Mouse (Mus musculus): ENCODE measurements at regions not wholly inside any gene's neighbourhood (a gene's known extent, or its start where the extent isn't known, plus 50 kb on each side); places are given as distances from the start of the nearest gene placed in this dataset.

DNA sequence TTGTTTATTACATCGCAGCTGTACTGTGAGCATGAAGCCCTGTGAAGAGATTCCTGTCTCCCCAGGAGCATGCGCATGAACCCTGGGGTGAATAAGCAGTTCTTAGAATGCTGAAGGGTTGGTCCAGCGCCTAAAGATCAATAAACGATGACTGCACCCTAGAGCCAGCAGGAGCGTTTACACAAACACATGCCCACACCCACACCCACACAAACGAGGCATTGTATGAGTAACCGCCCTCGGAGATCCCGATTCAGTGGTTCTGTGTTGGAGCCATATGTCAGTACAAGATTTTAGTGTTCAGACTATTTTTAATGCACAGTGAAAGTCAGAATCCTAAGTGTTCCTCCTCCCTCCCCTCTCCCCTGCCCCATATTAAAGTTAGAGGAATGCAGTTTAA lies 57.3 kb downstream of the Edn1 start:
- no peak for DNase-seq

DNA sequence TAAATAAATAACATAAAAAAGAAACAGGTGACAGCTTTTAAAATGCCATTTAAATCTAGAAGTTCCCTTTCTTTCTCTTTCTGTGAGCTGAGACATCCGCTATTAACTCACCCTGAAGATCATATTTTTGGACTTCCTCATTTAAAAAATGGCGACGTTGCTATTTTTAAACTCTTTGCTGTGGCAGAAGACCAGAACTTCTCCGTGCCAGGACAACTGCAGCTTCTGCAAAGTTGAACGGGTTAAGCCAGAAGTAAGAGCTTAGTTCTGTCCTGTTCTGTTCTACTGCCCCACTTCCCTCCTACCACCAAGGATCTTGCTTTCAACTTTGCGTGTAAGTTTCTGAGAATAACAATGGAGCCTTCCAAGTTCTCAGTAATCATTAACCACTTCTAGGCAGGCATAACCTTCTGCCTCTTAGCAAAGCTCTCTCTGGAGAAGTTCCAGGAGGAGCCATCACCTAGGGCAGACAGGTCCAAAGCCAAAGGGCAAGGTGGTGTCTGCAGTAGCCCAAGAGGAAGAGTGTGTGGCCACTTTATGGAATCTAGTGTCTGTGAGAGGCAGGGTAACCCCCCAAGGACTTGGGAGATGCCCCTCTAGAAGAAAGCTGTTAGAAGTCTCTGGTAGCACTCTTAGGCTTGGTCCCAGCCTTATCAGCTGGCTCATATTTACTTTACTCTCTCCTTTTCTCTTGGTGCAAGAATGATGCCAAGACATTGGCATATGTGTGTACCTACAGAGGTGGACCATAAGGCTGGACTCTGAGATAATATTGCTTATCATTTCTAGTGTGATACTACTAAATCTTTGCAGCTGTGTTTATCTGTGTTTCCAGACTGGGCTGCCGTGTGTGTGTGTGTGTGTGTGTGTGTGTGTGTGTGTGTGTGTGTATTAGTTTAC lies 66.6 kb downstream of the Edn1 start:
- DNase-seq, result peak; percentile 24

DNA sequence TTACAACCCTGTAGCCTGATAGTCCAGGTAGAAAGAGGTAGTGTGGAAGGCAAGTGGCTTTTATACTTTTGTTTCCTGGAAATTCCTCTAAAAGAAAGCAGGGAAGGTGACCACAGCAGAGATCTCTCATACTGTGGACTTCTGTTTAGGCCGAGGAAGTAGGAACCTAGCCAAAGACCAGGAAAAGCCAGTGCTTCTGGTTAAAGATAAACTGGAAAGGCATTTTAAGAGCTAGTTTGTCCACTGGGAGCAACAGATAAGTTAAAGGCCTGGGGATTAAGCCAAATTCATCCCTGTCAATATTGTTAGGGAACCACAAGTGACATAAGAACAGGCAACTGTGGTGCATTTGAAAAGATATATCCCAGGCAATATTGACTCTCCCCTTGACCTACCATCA lies 68.5 kb downstream of the Edn1 start:
- DNase-seq, result no peak

DNA sequence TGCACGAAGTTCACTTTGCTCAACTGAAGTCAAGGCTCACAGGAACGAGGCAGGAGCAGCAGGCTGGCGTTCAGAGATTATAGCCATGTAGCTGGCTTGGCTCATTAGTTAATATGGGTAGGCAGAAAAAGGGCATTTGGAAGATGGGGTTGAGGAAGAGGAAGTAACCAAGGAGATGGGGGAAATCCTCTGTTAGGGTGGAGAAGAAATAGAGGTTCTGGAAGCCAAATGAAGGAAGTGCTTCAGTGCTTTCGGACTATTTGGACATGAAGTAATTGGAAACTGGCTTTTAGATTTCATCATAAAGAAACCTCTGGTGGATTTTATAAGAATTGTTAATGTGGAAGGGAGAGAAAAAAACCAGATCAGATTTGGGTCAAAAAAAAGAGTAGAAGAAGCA lies 70.9 kb downstream of the Edn1 start:
- DNase-seq, result no peak

DNA sequence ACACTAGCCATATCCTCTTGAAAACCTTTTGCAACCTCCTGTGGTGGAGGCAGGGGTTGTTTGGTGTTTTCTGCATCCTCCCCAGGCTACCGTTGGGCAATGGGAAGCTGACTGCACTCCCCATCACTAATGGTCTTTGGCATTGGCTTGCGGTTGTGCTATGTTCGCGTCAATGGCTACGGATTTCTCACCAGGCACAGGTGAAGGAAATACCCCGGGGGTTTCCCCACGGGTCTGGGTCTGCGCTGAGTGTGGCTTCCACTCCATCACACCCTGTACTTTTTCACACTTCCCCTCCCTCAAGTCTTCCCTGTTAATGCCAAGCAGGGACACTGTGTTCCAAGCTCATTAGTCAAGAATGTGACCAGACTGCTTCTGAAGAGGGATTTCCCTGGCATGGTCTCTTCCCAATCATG lies 72.9 kb downstream of the Edn1 start:
- no peak for DNase-seq

DNA sequence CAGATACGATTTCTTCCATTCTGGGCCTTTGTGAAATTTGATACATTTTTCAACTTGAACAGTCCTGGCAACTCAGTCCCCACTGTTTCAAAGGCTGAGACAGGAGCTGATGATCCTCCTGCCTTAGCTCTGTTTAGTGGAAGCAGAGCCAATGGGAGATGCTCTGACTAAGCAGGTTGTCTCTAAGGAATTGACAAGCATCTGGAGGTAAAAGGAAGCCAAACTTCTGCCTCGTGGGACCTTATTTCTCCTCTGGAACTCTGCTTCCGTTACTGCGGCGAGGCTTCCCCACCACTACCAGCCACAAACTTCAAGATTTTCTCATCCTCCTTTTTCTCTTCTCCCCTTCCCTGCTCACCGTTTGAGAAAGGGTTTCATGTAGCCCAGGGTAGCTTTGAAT lies 78.4 kb downstream of the Edn1 start:
- DNase-seq, result no peak

DNA sequence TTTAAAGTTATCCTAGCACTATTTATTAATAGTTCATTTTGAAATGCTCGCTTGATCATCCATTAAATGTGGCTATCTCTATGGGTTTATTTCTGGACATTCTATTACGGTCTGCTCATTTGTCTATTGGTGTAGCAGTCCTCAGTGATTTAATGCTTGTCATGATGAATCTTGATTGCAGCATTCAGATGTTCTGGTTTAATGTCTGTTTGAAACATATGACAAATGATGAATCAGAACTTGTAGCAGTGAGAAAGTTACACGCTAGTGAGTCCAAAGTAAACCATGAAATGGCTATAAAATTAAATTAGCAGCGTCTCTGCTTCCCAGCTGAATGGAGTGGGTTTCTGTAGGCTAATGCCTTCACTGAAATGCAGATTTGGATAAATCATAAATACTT lies 81.8 kb downstream of the Edn1 start:
- DNase-seq, result no peak

DNA sequence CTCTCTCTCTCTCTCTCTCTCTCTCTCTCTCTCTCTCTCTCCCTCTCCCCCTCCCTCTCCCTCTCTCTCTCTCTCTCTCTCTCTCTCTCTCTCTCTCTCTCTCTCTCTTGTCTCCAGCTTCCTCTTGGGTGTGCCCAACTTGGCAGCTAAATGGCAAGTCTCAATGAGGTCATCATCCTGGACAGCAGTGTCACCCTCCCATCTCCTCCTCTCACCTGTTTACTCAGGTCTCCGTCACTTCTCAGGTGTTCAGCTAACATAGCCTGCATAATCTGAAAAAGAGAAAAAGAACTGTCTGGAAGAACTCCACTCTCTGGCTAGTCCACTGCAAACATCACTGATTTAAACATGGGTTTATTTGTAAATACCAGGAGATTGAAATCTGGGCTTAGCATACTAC lies 89.1 kb downstream of the Edn1 start:
- DNase-seq, result no peak

DNA sequence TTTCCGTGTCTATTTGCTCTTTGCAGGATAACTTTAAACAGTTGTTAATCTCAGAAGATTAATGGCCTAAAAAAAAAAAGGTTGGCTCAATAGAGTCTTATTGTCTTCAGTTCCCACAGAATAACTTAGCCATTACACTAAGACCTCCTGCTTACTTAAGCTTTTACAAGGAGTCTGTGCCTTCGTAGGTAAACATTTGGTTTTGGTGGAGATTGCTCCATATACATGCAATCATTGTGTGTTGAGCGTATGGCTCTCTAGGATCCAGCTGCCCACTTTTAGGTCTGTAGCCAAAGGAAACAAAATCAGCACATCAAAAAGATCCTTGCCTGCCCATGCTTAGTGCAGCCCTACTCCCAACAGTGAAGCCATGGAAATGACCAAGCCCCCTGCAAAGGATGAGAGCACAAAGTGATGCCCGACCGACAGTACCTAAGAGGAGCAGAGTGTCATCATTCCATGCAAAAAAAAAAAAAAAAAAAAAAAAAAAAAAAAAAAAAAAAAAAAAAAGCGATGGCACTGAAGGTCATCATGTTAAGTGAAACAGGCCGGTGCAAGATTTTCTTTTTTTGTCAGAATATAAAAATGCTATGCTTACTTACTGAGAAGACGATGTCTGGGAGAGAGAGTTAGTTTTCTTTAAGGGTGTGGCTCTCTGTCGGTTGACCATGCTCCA lies 90.2 kb downstream of the Edn1 start:
- no peak for DNase-seq

DNA sequence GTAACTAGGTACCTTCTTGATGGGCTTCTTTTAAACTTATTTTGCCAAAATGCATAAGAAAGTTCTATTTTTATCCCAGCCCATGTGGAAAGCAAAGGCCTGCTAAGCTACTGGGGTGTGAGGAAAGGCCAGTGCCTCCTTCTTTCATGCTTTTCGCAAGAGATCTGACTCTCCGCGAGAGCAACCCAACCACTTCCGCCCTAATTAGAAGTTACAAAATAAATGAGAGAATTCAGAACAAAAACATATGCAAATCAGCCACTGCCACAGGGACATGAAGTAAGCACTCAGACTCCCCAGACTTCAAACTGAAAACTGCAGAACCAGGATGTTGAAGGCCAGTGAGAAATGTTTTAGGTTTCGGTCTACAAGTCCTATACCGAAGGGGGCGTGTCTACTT lies 91.4 kb downstream of the Edn1 start:
- DNase-seq, result no peak

DNA sequence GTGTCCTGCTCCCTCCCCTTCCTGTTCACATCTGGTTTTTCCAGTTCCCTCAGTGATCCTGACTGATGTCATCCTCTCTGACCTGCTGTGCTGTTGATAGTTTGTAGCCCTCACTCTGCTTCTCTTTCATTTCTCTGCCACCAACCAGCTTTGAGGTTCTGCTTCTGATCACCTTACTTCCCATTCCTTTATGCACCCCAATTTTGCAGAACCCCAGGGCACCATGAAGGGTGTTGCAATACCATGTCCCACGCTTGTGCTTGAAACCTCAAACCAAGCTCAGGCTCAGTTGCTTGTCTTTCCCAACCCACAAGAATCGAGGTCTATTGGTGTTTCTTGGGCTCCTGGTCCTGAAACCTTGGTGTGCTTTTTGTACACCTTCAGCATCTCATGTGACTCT lies 93.3 kb downstream of the Edn1 start:
- DNase-seq, result no peak

DNA sequence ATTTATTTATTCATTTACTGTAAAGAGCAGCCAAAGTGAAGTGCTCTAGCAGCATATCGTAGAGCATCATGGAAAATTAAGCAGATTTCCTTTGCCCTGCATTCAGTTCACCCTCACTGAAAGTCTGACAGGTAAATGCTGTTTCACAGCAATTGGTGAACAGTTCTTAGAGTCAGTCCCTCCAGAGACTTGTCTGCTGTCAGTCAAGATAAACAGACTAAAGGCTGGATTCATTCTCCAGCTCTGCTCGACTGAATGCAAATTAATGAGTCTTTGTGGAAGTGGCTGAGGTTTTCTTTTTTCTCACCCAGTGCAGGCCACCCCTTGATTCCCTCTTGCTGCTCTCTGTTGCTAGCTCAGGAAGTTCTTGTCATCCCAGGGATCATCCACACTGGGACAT lies 100.2 kb downstream of the Edn1 start:
- DNase-seq, result no peak

DNA sequence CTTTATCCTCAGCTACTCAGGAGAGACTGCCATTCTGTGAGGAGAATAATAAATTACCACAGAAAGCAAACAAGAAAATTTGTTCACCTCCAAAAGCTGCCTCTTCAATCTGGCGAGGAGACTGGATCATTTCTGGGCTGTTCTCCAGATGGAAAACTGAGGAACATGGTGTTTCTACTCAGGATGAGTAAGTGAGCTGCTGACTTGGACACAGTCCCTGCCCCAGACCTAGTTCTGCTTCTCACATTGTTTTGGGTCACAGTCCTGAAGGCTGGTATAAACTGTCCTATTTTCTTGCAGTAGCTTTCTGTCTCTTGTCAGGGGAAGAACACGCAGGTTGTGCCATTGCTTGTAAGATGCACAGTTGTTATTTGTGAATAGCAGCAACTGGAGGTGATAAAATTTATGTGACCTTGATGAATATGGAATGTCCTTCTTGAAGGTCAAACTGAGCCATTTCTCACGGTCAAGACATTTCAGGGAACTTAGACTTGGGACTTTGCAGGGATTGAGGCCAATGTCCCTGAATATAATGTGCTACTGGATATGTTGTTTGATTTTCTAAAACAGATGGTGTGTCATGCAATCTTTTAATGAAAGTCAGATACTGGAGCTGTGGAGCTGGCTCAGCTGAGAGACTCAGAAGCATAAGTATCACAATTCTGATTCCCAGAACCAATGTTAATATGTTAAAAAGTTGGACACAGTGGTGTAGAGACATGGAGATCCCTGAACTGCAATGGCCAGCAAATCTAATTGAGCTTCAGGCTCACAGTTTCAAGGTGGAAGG lies 102.2 kb downstream of the Edn1 start:
- DNase-seq, result peak; percentile 52

DNA sequence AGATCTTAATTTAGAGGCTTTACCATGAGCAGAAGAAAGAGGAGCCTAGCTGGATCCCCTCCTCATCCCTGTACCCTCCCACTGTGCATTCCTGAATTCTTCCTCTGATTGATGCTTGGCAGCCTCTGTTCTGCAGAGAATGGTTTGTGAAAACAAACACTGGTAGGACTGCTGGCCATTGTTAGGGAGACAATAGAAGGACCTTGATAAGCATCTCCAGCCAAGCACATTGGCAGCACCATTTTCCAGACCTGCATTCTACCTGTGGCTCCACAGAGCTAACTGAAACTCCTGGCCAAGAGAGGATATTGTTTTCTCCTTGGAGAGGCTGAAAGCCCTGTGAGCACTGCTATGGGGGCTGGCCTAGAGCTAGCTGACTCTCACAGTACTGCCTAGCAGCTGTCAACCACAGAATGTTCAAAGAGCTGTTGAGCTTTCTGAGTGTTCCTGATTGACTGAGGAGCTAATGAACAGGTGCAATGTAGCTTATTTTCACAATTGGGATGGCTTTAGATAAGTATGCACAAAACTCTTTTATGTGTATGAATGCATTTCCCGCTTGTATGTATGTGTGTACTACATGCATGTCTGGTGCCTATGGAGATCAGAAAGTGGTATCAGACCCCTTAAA lies 111.5 kb downstream of the Edn1 start:
- DNase-seq, result peak; percentile 6

DNA sequence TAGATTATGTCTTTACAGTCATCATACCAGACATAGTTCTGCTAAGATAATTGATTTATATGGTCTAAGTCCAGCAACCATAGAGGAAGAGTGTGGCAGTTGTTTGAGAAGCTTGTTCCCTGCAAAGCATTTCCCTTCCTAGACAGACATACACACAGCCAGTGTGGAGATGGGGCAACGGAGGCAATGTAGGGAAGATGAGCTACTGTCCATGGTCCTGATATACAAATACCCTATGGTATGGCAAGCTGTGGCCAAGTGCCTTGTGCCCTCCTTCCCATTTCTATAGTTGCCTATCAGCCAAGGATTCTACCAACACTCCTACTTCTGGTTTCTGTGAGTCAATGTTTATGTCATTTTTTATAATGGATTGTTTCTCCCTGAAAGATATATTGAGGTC lies 145.6 kb downstream of the Edn1 start:
- DNase-seq, result no peak

DNA sequence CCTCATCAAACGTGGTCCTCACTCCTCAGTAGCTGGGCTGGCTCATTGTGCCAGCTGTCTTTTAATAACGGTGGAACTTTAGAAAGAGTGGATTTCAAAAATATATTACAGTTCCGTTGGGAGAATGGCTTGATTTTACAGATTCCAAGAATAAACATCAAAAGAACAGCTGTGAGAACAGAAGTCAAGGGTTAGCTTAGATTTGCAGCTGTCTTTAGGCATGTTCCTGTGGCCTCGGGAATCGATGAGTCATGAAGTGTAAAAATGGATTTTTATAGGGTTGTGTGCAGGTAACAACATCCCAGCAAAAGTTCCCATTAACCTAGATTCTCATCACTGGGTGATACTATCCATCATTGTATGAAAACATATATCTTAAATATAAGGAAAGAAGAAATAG lies 152.4 kb downstream of the Edn1 start:
- DNase-seq, result no peak

DNA sequence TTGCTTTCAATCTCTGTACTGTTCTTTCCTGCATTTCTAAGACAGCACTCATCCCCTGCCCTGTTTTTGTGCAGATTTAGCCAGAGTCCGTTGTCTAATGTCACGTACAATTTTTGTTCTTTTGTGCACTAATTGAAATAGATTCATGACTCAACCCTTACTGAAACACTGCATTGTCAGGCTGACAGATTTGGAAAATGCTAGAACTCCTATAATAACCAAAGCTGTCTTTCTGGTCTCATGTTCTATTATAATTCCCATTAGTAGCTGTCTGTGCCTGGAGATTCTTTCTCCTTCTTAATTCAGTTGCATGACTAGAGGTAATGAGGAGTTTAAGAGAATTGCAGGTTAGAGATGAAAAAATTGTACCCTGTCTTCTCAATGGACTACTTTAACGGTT lies 158.6 kb downstream of the Edn1 start:
- DNase-seq, result no peak

DNA sequence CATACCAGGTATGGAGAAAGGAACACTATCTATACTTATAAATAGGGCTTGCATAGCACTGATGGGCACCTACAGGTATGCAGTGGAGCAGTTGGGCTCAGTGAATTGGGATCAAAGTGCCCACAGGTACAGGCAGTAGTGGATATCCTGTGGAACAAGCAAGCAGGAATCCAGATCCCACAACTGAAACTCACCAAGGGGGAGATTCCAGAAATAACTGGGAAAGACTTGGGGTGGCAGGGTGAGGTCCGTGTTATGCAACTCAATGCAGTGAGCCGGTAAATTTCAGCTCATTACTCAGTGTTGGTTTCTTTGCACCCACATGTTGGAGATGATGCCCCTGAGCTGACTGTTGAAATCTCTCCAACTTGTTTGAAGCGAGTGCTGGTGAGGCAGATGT lies 177.5 kb downstream of the Edn1 start:
- no peak for DNase-seq

DNA sequence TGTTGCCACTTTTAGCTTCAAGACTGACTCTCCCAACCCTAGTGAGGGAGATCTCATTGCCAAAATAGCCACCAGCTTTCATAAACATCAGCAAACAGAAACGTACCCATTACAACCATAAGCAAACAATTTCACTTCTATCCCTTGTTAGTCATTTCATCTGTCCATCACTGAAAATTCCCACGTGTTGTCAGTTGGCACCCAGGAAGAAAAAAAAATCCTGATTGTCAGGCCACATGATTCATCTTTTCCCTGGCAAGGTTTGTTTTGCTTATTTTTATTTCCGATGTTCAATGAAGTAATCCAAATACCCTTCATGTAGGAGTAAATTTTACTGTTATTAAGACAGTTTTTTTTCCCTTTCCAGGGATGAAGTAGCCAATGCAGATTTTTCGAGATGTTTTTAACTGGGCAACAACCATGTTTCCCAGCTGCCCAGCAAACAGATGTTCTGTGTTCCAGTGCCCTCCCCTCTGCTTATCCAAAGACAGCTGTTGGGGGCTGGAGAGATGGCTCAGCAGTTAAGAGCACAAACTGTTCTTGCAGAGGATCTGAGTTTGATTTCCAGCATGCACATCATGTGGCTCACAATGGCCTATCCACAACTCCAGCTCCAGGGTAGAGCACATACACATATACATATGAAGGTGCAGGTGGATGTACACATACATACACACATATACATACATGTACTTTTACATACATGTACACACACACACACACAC lies 189.3 kb upstream of the Phactr1 start:
- peak; percentile 44 for DNase-seq

DNA sequence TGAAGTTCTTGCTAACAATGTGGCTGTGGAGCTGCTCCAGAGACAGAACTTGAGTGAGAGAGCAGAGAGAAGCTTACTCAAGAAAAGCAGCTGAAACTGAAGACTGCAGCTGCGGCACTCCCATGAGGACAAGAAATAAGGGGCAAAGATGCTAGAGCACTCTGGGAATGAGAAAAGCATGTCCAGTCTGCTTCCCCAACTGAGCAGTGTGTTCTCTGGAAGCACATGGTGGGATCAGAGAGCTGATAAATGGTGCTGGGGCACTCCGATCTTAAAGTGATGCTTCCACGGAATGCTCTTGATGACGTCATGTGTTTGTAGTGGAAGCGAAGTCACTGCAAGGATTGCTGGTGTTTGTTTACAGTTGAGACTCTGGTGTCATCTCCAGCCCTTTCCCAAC lies 186.1 kb upstream of the Phactr1 start:
- DNase-seq, result peak; percentile 18

DNA sequence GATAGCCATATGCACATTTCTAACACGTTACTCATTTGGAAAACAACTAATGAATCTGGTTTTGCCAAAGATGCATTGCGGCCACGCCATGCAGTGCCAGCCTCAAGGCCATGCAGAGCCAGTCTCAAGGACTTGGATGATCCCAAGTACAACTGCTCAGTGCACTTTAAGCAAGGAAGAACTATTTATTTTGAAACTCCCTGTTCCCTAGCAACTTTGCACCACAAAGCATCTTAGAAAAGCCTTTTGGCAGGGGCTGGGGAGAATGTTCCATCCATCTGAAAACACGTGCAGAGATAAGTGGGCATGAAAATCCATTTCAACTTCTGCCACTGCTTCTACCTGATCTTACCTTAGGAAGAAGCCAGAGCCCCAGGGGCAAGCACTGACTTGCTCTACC lies 182.1 kb upstream of the Phactr1 start:
- DNase-seq, result peak; percentile 13

DNA sequence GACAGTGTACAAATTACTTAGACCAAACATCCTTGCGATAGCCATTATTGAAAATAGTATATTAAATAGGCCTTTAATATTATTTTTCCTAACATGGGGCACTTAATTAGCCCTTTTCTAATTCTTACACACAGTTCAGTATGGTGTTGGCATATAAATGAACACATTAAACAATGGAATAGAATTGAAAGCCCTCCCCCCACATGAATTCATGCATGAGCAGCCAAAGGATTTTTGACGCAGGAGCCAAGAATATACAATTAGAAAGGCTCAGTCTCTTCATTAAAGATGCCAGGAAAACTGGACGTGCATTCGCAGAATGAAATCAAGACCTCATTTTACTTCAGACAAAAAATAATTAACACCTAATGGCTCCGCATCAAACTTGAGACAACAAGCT lies 172.9 kb upstream of the Phactr1 start:
- DNase-seq, result no peak

DNA sequence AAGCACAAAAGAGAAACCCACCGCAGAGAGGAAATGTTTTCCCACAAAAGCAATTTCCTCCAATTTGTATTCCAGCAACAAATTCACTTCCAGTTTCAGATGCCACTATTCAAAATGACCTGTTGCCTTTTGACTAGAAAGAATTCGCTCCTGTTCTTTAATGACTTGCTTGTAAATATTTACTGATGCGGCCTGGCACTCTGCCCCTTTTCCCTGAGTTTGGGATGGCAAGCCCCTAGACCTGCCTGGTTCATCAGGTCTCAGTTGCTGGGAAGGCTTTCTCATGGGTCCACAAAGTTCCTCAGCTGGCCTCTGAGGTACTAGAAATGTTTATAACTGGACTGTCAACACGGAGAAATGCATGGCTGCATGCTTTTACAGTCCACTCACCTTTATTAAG lies 161.7 kb upstream of the Phactr1 start:
- peak; percentile 56 for DNase-seq

Measured in lung, postnatal 10 days (tissue).